Mouse (Mus musculus): Measurements from ENCODE around the gene Ltbp4.

Ltbp4 gene

DNA sequence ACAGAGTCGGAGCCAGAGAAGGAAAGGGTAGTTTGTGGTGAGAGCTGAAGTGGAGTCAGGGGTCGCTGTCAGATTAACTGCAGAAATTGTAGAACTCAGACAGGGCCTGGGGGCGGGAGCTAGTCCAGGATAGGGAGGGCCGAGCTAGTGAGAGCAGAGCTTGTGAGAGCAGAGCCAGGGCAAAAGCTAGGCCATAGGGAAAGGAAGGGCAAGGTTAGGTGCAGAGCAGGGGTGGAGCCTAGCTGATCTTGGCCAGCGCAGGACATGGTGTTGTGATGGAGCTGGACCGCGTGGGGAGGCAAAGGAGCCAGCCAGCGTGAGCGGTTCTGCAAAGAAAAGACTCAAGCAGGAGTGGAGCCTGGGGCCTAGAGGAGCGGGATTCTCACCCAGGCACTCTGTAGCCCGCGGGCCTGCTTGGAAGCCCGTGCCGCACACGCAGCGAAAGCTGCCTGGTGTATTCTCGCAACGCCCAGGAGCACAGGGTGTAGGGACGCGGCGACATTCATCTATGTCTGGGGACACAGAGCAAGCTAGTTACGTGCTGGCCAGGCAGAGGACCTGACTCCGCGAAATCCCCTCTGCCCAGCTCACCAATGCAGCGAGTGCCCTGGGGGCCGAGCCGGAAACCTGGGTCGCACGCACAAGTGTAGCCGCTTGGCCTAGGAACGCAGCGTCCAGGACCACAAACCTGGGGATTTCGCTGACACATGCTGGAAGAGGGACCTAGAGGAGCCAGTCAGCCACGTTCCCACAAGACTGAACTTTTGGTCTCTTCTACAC is 11.2 kb downstream of the Ltbp4 start:
- DNase-seq: peak; percentile 55 to 73

DNA sequence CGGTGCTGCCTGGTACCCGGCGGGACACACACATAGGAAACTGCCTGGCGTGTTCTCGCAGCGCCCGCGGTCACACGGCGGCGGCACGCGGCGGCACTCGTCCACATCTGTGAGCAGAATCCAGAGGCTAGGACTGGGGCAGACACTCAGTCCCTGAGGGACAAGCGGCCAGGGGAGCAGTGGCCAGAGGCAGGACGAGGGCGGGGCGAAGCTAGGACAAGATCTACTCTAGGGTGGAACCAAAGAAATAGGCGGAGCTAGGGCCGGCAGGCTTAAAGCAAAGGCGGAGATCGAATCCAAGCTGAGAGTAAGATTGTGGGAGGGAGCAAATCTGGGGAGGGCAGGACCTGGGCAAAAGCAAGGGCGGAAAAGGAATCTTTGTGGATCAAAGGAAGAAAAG is 11.8 kb downstream of the Ltbp4 start:
- peak; percentile 58 to 71 for DNase-seq

- DNase-seq: no peak
Observed at GRCm38 (mm10) chr7:27324928-27325327, 12.6 kb downstream of the Ltbp4 start.

- DNase-seq: no peak
Observed at GRCm38 (mm10) chr7:27324161-27324560, 13.3 kb downstream of the Ltbp4 start.

- no peak for DNase-seq
Observed at GRCm38 (mm10) chr7:27323001-27323400, 14.5 kb downstream of the Ltbp4 start.

DNA sequence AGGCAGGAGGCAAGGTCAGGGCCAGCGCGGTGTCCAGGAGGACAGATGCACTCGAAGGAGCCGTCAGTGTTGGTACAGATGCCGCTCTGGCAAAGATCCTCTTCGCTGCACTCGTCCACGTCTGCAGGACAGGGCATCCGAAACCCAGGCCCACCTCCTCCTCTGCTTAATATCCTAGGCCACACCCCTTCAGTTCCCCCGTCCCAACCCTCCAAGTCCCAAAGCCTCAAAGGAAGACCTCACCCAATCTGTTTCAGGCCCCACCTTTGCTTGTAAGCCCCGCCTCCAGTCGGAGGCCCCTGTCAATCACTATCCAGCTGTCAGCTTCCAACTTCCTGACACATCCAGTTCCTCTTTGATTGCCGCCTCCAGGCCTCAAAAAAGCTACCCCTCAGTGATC is 15.2 kb downstream of the Ltbp4 start:
- DNase-seq: no peak

DNA sequence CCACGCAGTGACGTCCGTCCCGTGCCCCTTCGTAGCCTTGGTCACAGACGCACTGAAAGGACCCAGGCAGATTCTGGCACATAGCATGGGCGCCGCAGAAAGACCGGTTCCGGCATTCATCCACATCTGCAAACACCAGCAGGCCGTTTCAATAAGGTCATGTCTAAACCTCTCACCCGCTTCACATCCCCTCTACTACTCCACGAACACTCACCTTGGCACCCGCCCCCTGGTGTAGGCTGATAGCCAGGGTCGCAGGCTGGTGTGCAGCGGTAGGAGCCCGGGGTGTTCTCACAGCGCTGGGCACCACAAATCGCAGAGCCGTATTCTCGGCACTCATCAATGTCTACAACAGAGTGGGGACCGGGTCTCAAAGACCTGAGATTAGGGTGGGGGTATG is 18.1 kb downstream of the Ltbp4 start:
- no peak for DNase-seq

DNA sequence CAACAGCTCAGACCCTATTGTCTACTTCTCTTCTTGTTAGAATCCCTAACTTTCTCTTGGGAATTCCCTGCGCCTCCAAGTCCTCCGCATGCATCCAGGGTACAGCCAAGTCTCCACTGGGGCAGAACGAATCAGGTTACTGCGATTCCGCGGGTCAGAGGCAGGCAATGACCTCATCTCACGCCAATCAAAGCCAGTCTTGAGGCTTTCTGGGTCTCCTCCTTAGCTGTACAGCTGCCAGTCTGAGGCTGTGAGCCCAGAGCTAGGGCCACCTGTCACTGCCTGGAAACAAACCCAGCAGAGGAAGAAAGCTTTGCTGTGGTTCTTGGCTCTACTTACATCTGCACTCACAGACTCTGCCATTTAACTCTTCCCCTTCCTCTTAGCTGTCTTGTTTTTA is 21.5 kb downstream of the Ltbp4 start:
- DNase-seq: peak in 1 of 2 experiments; percentile 25

DNA sequence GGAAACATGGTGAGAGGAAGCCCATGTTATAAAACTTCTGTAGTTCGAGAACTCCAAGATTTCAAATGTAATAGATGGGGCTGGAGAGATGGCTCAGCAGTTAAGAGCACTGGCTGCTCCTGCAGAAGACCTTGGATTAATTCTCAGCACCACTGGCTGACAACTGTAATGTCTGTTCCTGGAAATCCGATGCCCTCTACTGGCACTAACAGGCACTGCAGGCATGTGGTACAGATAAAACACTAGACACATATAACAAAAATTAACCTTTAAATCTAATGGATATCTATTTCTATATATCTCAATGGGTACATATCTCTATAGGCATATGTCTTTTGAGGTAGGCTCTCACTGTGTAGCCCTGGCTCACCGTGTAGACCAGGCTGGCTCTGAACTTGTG is 23.1 kb downstream of the Ltbp4 start:
- no peak for DNase-seq

DNA sequence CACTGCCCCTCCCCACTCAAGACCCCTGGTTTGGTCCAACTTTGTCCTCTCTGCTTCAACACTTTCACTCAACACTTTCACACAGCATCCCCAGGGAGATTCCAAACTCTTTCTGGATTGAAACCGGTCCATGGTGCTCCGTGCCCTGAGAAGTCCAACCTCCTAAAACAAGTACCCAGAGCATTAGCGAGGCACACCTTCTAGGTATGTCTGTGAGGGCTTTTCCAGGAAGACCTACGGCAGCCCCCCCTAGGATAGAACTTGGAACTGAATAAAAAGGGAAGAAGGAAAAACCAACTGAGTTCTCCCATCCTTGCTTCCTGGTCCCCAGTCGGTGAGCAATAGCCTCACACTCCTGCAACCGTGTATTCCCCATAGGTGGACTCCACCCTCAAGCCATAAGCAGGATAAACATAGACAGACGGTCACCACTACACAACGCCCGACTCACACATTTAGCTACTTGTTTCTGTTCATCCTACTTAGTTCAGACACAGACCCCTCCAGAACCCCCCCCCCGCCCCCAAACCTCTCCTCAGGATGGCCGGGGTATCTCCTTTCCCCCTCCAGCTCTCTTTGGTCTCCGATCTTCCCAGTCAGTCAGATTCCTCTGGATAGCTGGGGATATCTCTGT is 25.7 kb downstream of the Ltbp4 start:
- no peak for DNase-seq

DNA sequence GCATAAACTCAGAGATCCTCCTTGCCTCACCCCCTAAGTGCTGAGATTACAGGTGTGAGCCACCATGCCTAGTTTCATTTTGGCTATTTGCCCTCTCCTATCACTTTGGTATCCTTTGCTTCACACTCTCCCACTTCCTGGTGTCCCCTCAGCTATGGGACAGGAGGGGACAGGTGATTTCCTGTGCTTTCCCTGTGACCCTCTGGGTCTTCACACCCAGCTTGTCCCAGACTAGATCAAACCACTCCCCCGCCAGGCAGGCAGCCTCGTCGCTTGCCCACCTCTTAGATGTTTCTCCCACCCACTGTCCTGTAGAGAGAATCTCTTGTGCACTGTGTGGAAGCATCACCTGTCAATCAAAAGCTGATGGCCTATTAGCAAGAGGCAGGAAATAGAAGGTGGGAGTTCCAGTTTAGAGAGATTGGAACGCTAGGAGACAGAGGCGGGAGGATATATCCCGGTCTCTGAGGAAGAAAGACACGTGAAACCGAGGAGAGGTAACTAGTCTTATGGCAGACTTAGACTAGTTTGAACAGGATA is 26.4 kb downstream of the Ltbp4 start:
- no peak for DNase-seq

GRCm38 (mm10) chr7:27310306-27310705 is 27.2 kb downstream of the Ltbp4 start:
- peak; percentile 57 to 61 for DNase-seq

DNA sequence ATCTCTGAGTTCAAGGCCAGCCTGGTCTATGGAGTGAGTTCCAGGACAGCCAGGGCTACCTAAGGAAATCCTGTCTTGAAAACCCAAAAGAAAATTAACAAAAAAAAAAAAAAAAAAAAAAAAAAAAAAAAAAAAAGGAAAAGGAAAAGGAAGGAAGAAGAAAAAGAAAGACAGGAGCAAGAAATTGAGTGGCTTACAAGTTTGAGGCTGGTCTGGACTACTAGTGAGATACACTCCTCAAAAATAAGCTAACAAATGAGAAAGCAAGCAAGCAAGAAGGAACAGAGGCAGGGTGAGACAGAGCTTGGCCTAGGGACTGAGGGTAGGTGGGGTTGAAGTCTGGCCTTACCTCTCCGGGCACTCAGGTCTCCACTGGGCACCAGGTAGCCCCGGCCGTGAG is 27.7 kb downstream of the Ltbp4 start:
- no peak for DNase-seq

DNA sequence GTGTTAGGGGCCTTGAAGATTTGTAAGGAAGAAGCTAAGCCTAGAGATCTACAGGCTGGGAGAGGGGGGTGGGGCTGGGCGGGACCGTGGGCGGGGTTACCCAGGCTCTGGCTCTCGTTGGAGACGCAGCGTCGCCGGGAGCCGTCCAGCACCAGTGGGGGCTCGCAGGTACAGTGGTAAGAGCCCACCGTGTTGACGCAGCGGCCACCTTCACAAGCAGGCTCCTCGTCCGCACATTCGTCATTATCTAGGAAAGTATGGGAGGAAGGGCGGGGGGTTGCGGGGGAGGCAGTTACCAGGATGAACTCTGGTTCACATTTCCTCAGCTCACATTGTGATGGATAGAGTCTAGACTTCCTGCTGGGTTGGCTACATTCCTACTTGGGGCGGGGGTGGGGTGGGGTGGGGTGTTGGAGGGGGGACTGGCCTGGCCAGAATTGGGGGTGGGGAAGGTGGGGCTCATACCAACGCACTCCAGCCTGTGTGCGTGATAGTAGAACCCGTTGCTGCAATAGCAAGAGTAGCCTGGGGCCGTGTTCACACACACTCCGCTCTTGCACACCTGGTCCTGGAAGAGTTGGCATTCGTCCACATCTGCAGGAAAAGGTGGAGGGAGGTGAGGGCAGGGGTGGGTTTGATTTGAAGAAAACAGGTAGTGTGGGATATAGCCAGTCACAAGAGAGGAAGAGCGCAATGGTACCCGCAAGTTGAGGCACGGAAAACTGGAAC is 28.5 kb downstream of the Ltbp4 start:
- no peak for DNase-seq

GRCm38 (mm10) chr7:27307551-27307950 is 29.9 kb downstream of the Ltbp4 start:
- DNase-seq: no peak

- DNase-seq: peak in 1 of 2 experiments; percentile 39
Observed at GRCm38 (mm10) chr7:27306161-27307160, 31.0 kb downstream of the Ltbp4 start.

DNA sequence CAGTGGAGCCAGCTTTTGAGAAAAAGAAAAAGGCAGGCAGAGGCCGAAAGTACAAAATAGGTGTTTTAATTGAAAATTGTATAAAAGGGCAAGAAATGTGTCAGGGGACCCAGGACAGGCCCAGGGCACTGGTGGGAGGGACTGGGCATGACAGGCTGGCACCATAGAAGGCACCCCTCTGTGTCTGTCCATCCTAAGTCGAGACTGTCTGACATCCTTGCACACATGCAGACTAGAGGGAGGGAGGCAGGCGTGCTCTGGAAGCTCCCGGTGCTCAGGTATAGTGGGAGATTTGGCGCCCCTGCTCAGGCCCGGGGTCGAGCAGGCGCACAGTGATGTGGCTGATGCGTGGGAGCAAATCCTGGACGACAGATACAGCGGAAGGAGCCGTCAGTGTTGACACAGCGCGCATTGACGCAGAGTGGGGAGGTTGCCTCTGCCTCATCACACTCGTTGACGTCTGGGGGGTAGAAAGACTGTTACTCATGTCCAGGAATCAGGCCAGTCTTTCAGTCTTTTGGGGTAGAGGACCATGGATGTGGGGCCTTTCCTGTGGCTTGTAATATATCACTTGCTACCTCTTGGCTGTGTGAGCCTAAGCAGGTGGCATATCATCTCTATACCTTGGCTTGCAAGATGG is 32.3 kb downstream of the Ltbp4 start:
- no peak for DNase-seq

- DNase-seq: peak; percentile 63 to 85
Observed at GRCm38 (mm10) chr7:27302172-27302571, 35.3 kb downstream of the Ltbp4 start.

DNA sequence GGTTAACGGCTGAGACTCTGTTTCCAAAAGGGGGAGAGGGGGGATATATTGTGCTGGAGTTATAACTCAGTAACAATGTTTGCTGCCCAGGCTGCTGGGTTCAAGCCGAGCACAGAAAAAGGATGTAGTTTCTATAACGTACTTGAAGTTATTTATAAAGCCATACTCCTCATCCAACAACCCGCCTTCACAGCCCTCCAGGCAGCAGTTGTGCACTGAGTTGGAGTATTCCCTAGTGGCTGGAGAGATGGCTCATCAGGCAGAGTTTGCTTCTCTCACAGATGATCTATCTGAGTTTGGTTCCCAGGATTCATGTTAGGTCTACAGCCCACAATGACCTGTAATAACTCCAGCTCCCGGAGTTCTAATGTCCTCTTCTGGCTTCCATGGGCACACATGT is 36.7 kb downstream of the Ltbp4 start:
- DNase-seq: no peak

GRCm38 (mm10) chr7:27300351-27300750 is 37.1 kb downstream of the Ltbp4 start:
- DNase-seq: no peak

DNA sequence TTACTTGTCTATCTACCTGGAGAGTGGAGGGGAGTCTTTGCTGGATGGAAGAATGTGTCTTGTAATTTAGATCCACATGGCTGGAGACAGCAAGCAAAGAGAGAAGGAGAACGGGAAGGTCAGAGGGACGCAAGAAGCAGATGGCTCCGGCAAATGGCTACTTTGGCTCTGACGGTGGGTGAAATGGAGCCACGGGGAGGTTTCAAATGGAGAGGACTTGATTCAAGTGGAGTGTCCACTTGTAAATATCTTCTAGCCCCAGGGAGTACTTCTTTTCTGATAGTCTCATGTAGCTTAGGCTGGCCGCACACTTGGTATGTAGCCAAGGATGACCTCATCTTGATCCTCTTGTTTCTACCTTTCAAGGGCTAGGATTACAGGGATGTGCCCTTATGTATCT is 38.7 kb downstream of the Ltbp4 start:
- peak; percentile 43 to 56 for DNase-seq
